Mouse (Mus musculus) hindbrain, embryonic 15.5 days (tissue): ENCODE measurements at regions not wholly inside any gene's neighbourhood (a gene's known extent, or its start where the extent isn't known, plus 50 kb on each side); places are given as distances from the start of the nearest gene placed in this dataset.
A peak's percentile ranks its signal among the peaks of the same experiment; 100 is the strongest.

Source experiments
- ATAC-seq: fragments of 200-750 bp; cut with Nextera tagmentation; 2 replicates; pipeline ENCODE4 v1.8.0; 2017; ENCODE audit warnings: low read depth, moderate number of reproducible peaks, moderate TSS enrichment; ENCODE audit not compliant: low FRiP score
- H3K27ac ChIP-seq: fragments of 300-500 bp; sonication (generic); replicated peaks from 2 replicates; pipeline ENCODE4 v1.5.1; 2015; ENCODE audit warnings: mild to moderate bottlenecking, inconsistent platforms
- H3K27me3 ChIP-seq: fragments of 300-500 bp; sonication (generic); 2 replicates; pipeline ENCODE4 v1.6.1; 2015; ENCODE audit warnings: control low read depth, inconsistent platforms
- H3K36me3 ChIP-seq: fragments of 300-500 bp; sonication (generic); 2 replicates; pipeline ENCODE4 v1.6.1; 2015; ENCODE audit warnings: control low read depth, inconsistent platforms
- H3K4me1 ChIP-seq: fragments of 300-500 bp; sonication (generic); replicated peaks from 2 replicates; pipeline ENCODE4 v1.6.1; 2015; ENCODE audit warnings: control low read depth, inconsistent platforms
- H3K4me2 ChIP-seq: fragments of 300-500 bp; sonication (generic); 2 replicates; pipeline ENCODE4 v1.6.1; 2015; ENCODE audit warnings: moderate library complexity, mild to moderate bottlenecking, inconsistent platforms
- H3K4me3 ChIP-seq: fragments of 300-500 bp; sonication (generic); 2 replicates; pipeline ENCODE4 v1.5.1; 2015; ENCODE audit warnings: mild to moderate bottlenecking, inconsistent platforms
- H3K9ac ChIP-seq: fragments of 300-500 bp; sonication (generic); 2 replicates; pipeline ENCODE4 v1.6.1; 2015; ENCODE audit warnings: inconsistent platforms
- H3K9me3 ChIP-seq: fragments of 300-500 bp; sonication (generic); 2 replicates; pipeline ENCODE4 v1.6.1; 2016; ENCODE audit warnings: control low read depth, inconsistent platforms
- WGBS: fragments of 180-500 bp; shearing (Covaris S2); methylation state at CpG from one replicate; pipeline ENCODE4 v1.1.7; 2015; 5-methylcytosine and 5-hydroxymethylcytosine counted together

- Histone ChIP-seq H3K9ac (no peak overlapping the region), H3K4me3 (no peak overlapping the region), H3K27ac (no peak overlapping the region), H3K36me3 (no peaks in the 10 kb centered on the region), H3K9me3 (no peaks in the 10 kb centered on the region), H3K4me2 (no peak overlapping the region), H3K4me1 (no peaks in the 10 kb centered on the region), H3K27me3 (no peaks in the 10 kb centered on the region)
- ATAC-seq, result no peak
- WGBS, result 89% methylated on average over 6 of the region's 6 CpGs
Measured at GRCm38 (mm10) chr3:128285214-128285613, 389.1 kb upstream of the Fam241a start.

- H3K4me1 ChIP-seq, result no peaks in the 10 kb centered on the region
- H3K27me3 ChIP-seq, result no peaks in the 10 kb centered on the region
- no peak overlapping the region for H3K4me3 ChIP-seq
- H3K9ac ChIP-seq, result no peak overlapping the region
- no peaks in the 10 kb centered on the region for H3K9me3 ChIP-seq
- 98% methylated on average over 4 of the region's 4 CpGs for WGBS
- H3K36me3 ChIP-seq, result no peaks in the 10 kb centered on the region
- ATAC-seq, result no peak
- H3K27ac ChIP-seq, result no peak overlapping the region
- H3K4me2 ChIP-seq, result no peak overlapping the region
Measured at GRCm38 (mm10) chr3:128280626-128281025, 384.5 kb upstream of the Fam241a start.

GRCm38 (mm10) chr3:128270576-128270975, 374.5 kb upstream of the Fam241a start:
- WGBS, result 36% methylated on average over 6 of the region's 6 CpGs
- Histone ChIP-seq H3K36me3 (no peaks in the 10 kb centered on the region), H3K27me3 (no peaks in the 10 kb centered on the region), H3K9me3 (no peaks in the 10 kb centered on the region), H3K27ac (no peak overlapping the region), H3K9ac (no peak overlapping the region), H3K4me2 (no peak overlapping the region), H3K4me1 (no peaks in the 10 kb centered on the region), H3K4me3 (no peak overlapping the region)
- ATAC-seq, result no peak

- Histone ChIP-seq H3K27me3 (no peaks in the 10 kb centered on the region), H3K9me3 (no peaks in the 10 kb centered on the region), H3K27ac (no peak overlapping the region), H3K4me2 (no peak overlapping the region), H3K4me3 (no peak overlapping the region), H3K36me3 (no peaks in the 10 kb centered on the region), H3K4me1 (no peaks in the 10 kb centered on the region), H3K9ac (no peak overlapping the region)
- ATAC-seq, result no peak
- WGBS, result 89% methylated on average over 2 of the region's 2 CpGs
Measured at GRCm38 (mm10) chr3:128261208-128261607, 365.1 kb upstream of the Fam241a start.

- Histone ChIP-seq H3K4me3 (no peak overlapping the region), H3K4me1 (no peaks in the 10 kb centered on the region), H3K27me3 (no peaks in the 10 kb centered on the region), H3K4me2 (no peak overlapping the region), H3K9me3 (no peaks in the 10 kb centered on the region), H3K36me3 (no peaks in the 10 kb centered on the region), H3K27ac (no peak overlapping the region), H3K9ac (no peak overlapping the region)
- no peak for ATAC-seq
- 81% methylated on average over 2 of the region's 2 CpGs for WGBS
Measured at GRCm38 (mm10) chr3:128247816-128248215, 351.7 kb upstream of the Fam241a start.

GRCm38 (mm10) chr3:128239813-128240421, 343.8 kb upstream of the Fam241a start:
- no peak overlapping the region for H3K4me2 ChIP-seq
- no peaks in the 10 kb centered on the region for H3K9me3 ChIP-seq
- H3K27ac ChIP-seq, result no peak overlapping the region
- no peaks in the 10 kb centered on the region for H3K4me1 ChIP-seq
- no peaks in the 10 kb centered on the region for H3K36me3 ChIP-seq
- WGBS, result 91% methylated on average over 7 of the region's 7 CpGs
- no peak overlapping the region for H3K4me3 ChIP-seq
- no peak overlapping the region for H3K9ac ChIP-seq
- no peaks in the 10 kb centered on the region for H3K27me3 ChIP-seq
- no peak for ATAC-seq

GRCm38 (mm10) chr3:128230390-128230789, 334.3 kb upstream of the Fam241a start:
- Histone ChIP-seq H3K36me3 (no peaks in the 10 kb centered on the region), H3K4me1 (no peaks in the 10 kb centered on the region), H3K9me3 (no peaks in the 10 kb centered on the region), H3K27me3 (no peaks in the 10 kb centered on the region), H3K9ac (no peak overlapping the region), H3K4me2 (no peak overlapping the region), H3K4me3 (no peak overlapping the region), H3K27ac (no peak overlapping the region)
- ATAC-seq, result no peak
- 82% methylated on average over 5 of the region's 5 CpGs for WGBS

- no peak for ATAC-seq
- Histone ChIP-seq H3K4me3 (no peak overlapping the region), H3K9ac (no peak overlapping the region), H3K36me3 (no peaks in the 10 kb centered on the region), H3K9me3 (no peaks in the 10 kb centered on the region), H3K27ac (no peak overlapping the region), H3K4me2 (no peak overlapping the region), H3K4me1 (peaks cover 4% of the 10 kb centered on the region), H3K27me3 (no peaks in the 10 kb centered on the region)
- 72% methylated on average over 6 of the region's 6 CpGs for WGBS
Measured at GRCm38 (mm10) chr3:128226930-128227585, 330.9 kb upstream of the Fam241a start.

- no peak for ATAC-seq
Measured at GRCm38 (mm10) chr3:128226503-128226902, 330.4 kb upstream of the Fam241a start.

GRCm38 (mm10) chr3:128222344-128222743, 326.2 kb upstream of the Fam241a start:
- Histone ChIP-seq H3K27ac (no peak overlapping the region), H3K4me1 (peaks cover 4% of the 10 kb centered on the region), H3K4me2 (peak overlapping the region; percentile 26), H3K4me3 (no peak overlapping the region), H3K9ac (no peak overlapping the region), H3K9me3 (no peaks in the 10 kb centered on the region), H3K36me3 (no peaks in the 10 kb centered on the region), H3K27me3 (no peaks in the 10 kb centered on the region)
- peak; percentile 80 for ATAC-seq
- WGBS, result 8% methylated on average over 12 of the region's 12 CpGs

More at GRCm38 (mm10) chr3:128226503-128226902, 330.4 kb upstream of the Fam241a start:
- Histone ChIP-seq H3K27me3 (no peaks in the 10 kb centered on the region), H3K36me3 (no peaks in the 10 kb centered on the region), H3K9ac (no peak overlapping the region), H3K4me2 (no peak overlapping the region), H3K4me1 (peaks cover 4% of the 10 kb centered on the region), H3K4me3 (no peak overlapping the region), H3K9me3 (no peaks in the 10 kb centered on the region), H3K27ac (no peak overlapping the region)
- WGBS, result 86% methylated on average over 6 of the region's 6 CpGs

- Histone ChIP-seq H3K27ac (no peak overlapping the region), H3K9ac (no peak overlapping the region), H3K9me3 (no peaks in the 10 kb centered on the region), H3K36me3 (no peaks in the 10 kb centered on the region), H3K4me1 (peaks cover 4% of the 10 kb centered on the region), H3K27me3 (no peaks in the 10 kb centered on the region), H3K4me2 (no peak overlapping the region), H3K4me3 (no peak overlapping the region)
- ATAC-seq, result no peak
- 25% methylated on average over 2 of the region's 2 CpGs for WGBS
Measured at GRCm38 (mm10) chr3:128221625-128222024, 325.5 kb upstream of the Fam241a start.

- Histone ChIP-seq H3K9me3 (no peaks in the 10 kb centered on the region), H3K36me3 (no peaks in the 10 kb centered on the region), H3K27ac (no peak overlapping the region), H3K4me3 (no peak overlapping the region), H3K4me2 (no peak overlapping the region), H3K9ac (no peak overlapping the region), H3K27me3 (no peaks in the 10 kb centered on the region), H3K4me1 (peaks cover 4% of the 10 kb centered on the region)
- ATAC-seq, result no peak
- WGBS, result 42% methylated on average over 8 of the region's 8 CpGs
Measured at GRCm38 (mm10) chr3:128220776-128221550, 324.8 kb upstream of the Fam241a start.
